Mouse (Mus musculus) effector memory CD4-positive, alpha-beta T cell, adult 5 months (primary cell): ENCODE measurements around the gene Snx15. TPM values are rescaled to one million over a fixed set of nuclear protein-coding genes. Genes with fewer than 3 reads are reported as not detected.

ENCODE experiments used
- polyA plus RNA-seq: library from polyadenylated mRNA; unstranded; fragments of 100-300 nt; shearing (Covaris generic); gene quantifications from one replicate; pipeline ENCODE4 v1.2.1, GENCODE M21; 2017

Snx15 gene
- 25.6 TPM for polyA plus RNA-seq

DNA sequence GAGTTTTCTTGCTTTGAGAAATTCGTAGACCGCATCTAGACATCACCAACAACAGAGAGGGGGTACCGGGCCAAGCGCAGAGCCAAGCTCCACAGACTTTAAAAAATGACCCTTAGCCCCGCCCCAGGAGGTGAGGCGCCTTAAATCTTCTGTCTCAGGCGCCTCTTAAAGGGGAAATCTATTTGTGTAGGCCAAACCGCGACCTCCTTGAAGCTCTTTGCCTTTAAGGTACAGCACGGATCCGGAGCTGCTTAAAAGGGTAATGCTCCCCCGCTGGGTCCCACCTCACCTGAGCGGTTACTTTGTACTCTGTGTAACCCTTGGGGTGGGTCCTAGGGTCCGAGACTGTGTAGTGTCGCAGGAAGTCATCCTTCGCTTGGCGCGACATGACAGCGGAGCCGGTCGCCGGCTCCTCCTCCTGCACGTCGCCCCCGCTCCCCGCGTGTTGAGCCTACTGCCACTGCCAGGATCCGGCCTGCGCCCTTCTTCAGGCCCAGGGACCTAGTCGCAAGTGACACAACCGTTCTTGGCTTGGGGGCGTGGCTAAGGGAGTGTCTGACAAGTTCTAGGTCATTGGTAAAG lies at the start of gene Snx15:
Snx15 (minus strand) TSS at position 545 of the 582 bp plus-strand sequence.

DNA sequence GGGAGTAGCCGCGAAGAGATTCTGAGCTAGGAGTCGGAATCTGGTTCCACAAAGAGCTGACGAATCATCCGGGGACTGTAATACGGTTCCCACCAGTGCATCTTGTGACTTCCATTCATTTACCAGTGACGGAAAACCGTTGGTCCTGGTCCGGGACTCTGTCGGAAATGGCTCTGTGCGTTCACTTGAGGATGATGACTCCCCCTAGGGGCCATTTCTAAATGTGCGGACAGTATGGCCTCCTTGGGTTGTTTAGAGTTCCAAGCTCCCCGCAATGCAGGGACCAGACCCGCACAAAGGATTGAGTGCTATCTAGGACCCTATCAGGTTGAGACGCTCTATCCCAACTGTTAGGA lies 13.3 kb upstream of the Snx15 start, which contains the start of gene Arl2:
Arl2 (minus strand) TSS at position 155 of the 356 bp plus-strand sequence.

DNA sequence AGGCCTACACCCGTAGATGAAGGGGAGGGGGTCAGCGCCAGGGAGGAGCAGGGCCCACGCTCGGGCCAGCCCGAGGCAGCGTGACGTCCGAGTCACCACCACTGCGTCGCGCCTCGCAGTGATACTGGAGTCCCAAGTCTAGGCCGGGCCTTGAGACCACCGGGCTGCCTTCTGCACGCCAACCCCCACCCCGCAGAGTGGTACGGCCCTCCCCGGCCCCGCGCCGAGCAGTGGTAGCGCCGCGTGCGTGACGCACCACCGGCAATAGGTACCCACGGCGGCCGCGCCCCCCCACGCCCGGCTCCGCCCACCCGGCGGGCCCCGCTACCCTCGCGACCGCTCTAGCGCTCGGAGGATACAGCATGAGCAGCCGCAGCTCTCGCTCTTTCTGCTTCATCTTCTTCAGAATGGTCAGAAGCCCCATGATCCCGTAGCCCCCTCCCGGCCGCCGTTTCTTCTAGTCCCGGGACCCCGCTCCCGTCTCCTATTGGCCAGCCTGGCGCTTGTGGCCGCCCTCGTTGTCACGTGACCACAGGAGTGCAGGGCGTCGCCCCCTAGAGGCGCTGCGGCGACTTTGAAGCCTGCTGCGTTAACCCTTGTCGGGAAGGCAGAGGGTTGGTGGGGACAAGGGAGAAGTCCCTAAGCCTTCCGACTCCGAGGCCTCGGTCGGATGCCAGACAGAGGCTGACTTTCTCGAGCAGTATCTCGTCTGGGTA lies 12.7 kb upstream of the Snx15 start, which contains the start of gene Batf2:
Batf2 (plus strand) TSS at position 306 of the 716 bp plus-strand sequence.

DNA sequence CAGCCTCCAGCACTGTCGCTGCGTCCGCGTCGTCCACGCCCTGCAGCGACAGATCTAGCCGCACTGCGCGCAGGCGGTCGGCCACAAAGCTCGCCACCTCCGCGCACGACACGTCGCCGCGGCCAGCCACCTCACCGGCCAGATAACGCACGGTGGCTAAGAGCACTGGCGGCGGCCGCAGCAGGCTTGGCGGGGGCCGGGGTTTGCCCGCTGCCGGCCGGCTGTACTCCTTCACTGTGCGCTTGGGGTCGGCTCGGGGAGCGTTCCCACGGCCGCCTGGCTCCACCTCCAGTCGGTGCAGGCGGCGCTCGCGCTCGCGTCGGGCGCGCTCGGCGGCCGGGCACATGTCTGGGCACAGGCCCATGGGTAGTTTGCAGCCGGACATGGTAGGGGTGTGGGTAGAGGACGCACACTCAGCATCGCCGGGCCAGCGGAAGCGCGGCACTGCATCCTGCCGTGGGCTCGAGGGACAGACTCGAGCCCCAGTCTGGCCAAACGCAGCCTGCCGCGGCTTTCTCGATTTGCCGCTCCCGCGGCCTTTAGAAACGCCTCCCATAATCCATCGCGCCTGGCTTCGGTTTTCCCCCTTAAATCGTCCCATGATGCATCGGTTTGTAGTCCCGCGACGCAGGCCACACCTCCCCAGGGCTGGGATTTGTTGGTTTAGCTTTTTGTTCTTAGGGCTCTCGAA lies 10.0 kb downstream of the Snx15 start, which contains the start of gene Sac3d1:
Sac3d1 (minus strand) TSS at position 665 of the 691 bp plus-strand sequence.

DNA sequence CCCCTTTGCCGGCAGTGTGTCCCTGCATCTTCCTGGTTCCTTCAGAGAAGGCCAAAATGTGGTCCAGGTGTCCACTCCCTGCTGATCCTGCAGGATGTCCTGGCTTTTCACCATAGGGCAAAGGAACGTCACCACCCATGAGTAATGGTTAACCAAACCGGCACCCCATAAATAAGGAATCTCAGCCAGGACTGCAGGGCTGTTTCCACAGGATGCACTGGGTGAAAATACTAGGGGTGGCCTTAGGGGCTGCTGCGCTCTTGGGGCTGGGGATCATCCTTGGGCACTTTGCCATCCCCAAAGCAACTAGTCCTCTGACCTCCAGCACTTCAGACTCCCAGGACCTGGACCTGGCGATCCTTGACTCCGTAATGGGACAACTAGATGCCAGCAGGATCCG lies 22.5 kb downstream of the Snx15 start, which contains the start of gene Naaladl1:
Naaladl1 (plus strand) TSS at position 197 of the 400 bp plus-strand sequence.

DNA sequence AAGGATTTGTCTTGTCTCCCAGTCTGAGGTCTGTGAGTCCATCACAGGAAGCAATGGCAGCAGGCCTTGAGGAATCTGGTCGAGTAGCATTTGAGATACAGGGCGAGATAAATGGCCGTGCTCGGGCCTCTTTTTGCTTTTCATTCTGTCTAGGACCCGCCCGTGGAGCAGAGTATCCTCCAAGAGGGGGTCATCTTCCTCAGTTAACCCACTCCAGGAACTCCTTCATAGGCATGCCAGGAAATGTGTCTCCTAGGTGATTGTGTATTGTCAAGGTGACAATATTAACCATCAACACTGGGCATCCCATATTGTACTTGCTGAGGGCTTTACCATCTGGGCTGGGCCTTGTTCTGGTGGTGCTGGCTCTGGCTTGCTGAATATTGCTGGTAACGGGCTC lies 34.0 kb downstream of the Snx15 start, which contains the start of gene AC131692.1:
AC131692.1 (plus strand) TSS at position 301 of the 400 bp plus-strand sequence.

DNA sequence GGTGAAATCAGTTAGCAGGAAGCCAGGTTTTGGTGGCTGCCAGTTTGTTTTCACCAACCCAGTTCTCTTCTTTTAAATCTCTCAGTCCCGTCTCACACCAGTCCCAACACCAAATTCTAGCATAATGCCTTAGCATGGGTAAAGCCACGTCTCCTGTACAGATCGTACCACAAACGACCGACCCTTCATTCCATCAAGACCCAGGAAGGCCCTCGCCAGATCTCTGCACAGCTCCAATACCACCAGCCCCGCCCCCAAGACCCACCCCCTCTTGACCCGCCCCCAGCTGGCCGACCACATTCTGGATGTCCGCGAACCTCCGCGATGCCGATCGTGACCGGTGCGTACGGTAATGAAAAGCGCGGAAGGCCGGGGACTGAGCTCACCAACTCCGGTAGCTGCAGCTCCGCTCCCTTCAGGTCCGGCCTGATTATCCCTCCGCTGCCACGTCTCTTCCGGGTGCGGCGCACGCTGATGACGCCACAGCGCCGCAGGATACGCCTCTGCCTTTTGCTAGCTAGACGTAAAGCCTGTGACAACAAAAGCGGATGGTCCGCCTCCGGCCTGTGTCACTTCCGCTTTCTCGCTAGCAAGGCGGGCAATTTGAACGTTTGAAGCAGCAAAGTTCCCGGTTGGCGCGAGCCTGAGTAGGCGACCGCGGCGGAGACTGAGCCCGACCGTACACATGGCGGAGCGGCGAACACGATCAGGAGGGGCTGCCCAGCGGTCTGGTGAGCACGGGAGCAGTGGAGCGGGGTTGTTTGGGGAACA lies 43.4 kb downstream of the Snx15 start, which contains the start of the genes Zfpl1 and Cdca5:
Zfpl1 (minus strand) TSS at position 479 of the 771 bp plus-strand sequence.
Cdca5 (plus strand) TSS at position 506 of the 771 bp plus-strand sequence.

DNA sequence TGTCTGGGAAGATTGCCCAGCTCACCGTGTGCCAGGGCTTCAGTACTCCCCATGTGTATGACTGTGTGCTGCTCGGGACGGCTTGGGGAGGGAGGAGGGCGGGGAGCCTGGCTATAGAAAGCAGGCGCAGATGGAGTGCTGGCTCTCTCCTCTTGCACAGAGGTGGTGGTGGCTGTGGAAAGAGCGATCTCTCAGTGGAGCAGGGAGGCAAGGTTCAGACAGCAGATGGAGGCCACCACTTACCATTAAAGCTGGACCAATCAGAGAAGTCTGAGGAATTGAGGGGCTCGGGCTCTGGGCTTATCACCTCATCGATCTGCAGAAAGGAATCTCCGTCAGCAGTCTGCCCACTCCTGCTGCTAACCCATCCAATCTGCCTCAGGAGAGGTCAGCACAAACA lies 45.9 kb downstream of the Snx15 start, which contains the start of gene Gm28374:
Gm28374 (minus strand) TSS at position 101 of the 400 bp plus-strand sequence.

DNA sequence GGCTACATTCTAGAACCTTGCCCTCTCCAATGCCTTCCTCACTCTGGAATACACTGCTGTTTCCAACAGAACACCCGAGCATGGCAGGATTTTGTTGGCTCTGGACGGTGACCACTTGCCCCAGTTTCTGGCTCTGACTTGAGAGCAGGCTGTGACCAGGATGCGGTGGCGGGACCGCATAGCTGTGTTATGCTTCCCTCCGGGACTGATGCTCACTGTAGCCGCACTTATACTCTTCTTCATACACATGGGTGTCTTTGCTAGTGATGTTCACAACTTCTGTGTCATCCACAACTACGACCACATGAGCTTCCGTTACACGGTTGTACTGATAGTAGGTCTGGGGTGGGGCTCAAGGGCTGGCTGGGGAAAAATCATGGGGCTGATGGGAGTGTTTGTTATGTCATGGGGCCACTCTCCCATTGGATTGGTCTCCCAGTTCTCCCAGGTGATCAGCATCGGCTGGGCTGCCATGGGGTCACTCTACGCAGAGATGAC lies 48.1 kb downstream of the Snx15 start, which contains the start of gene Tmem262:
Tmem262 (plus strand) TSS at position 51 of the 498 bp plus-strand sequence.

DNA sequence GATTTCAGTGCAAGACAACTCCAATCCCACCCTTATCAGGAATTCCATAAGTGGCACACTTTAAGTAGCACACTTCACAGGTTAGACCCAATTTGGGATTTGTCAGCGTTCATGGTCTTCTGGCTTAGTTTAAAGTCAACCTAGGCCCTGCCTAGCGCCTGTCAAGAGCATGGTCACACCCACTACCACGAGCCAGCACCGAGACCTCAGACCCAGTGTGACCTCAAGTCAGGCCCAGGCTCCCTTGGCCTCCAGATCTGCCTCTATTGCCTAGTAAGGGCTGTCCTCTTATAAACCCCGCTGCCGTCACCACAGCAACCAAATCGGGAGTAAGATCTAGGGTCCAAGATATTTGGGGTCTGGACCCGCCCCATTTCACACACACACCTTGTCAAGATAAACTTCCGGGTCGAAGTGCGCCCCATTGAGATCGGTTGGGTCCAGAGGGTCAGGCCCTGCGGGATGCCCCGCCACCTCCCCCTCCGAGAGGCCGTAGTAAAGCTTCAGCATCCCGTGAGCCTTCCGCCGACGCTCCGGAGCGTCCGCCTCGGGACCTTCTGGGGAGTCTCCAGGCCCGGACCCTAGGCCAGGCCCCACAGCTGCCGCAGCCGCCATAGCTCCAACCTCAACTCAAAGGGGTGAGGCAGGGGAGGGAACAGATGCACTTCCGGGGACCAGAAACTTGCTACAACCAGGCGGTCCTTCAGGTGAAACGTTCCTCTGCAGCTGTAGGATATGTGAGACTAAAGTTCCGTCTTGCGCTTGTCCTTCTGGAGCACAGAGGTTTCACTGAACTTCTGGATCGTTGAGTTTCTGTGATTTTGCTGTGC lies 51.3 kb downstream of the Snx15 start, which contains the start of gene Vps51:
Vps51 (minus strand) TSS at position 668 of the 830 bp plus-strand sequence.

Other genes starting within 250 kb of the Snx15 start
- gene Tigd3, start 234.2 kb downstream of the Snx15 start, polyA plus RNA-seq, result 0.61 TPM
- gene Dpf2, start 215.3 kb downstream of the Snx15 start, polyA plus RNA-seq, result 113 TPM
- not detected for gene Cdc42ep2, start 203.5 kb downstream of the Snx15 start, polyA plus RNA-seq
- gene Pola2, start 164.1 kb downstream of the Snx15 start, polyA plus RNA-seq, result 38.4 TPM
- gene Slc22a20, start 142.2 kb downstream of the Snx15 start, polyA plus RNA-seq, result not detected
- gene Capn1, start 112.4 kb downstream of the Snx15 start, polyA plus RNA-seq, result 46.7 TPM
- 54.6 TPM for gene Syvn1, start 81.7 kb downstream of the Snx15 start, polyA plus RNA-seq
- 21.8 TPM for gene Mrpl49, start 70.5 kb downstream of the Snx15 start, polyA plus RNA-seq
- gene Fau, start 70.5 kb downstream of the Snx15 start, polyA plus RNA-seq, result 985 TPM
- gene Znhit2, start 67.1 kb downstream of the Snx15 start, polyA plus RNA-seq, result 17.6 TPM
- gene Tm7sf2, start 59.9 kb downstream of the Snx15 start, polyA plus RNA-seq, result 7.2 TPM
- 67.1 TPM for gene Vps51, start 51.1 kb downstream of the Snx15 start, polyA plus RNA-seq
- gene Tmem262, start 48.3 kb downstream of the Snx15 start, polyA plus RNA-seq, result not detected
- gene Gm28374, start 46.0 kb downstream of the Snx15 start, polyA plus RNA-seq, result 0.60 TPM
- 20.0 TPM for gene Zfpl1, start 43.3 kb downstream of the Snx15 start, polyA plus RNA-seq
- gene Cdca5, start 43.3 kb downstream of the Snx15 start, polyA plus RNA-seq, result 0.21 TPM
- not detected for gene AC131692.1, start 33.9 kb downstream of the Snx15 start, polyA plus RNA-seq
- gene Naaladl1, start 22.5 kb downstream of the Snx15 start, polyA plus RNA-seq, result not detected
- 6.3 TPM for gene Sac3d1, start 9.7 kb downstream of the Snx15 start, polyA plus RNA-seq
- gene Batf2, start 12.7 kb upstream of the Snx15 start, polyA plus RNA-seq, result not detected
- gene Arl2, start 13.2 kb upstream of the Snx15 start, polyA plus RNA-seq, result 25.1 TPM
- gene Majin, start 56.1 kb upstream of the Snx15 start, polyA plus RNA-seq, result not detected
- not detected for gene Gpha2, start 98.1 kb upstream of the Snx15 start, polyA plus RNA-seq
- 19.1 TPM for gene Ppp2r5b, start 107.6 kb upstream of the Snx15 start, polyA plus RNA-seq
- gene Atg2a, start 113.4 kb upstream of the Snx15 start, polyA plus RNA-seq, result 79.4 TPM
- gene Ehd1, start 148.4 kb upstream of the Snx15 start, polyA plus RNA-seq, result 34.0 TPM
- 0.35 TPM for gene Cdc42bpg, start 178.2 kb upstream of the Snx15 start, polyA plus RNA-seq
- 30.0 TPM for gene Men1, start 206.7 kb upstream of the Snx15 start, polyA plus RNA-seq
- 129 TPM for gene Map4k2, start 212.8 kb upstream of the Snx15 start, polyA plus RNA-seq
- gene Sf1, start 235.4 kb upstream of the Snx15 start, polyA plus RNA-seq, result 603 TPM